Mouse (Mus musculus): ENCODE results near the gene Pkp4. TPM values are rescaled to one million over a fixed set of nuclear protein-coding genes. Genes with fewer than 3 reads are reported as not detected.

Pkp4 gene
- polyA plus RNA-seq, 1 experiment from 2014 or later: 17.4 TPM

DNA sequence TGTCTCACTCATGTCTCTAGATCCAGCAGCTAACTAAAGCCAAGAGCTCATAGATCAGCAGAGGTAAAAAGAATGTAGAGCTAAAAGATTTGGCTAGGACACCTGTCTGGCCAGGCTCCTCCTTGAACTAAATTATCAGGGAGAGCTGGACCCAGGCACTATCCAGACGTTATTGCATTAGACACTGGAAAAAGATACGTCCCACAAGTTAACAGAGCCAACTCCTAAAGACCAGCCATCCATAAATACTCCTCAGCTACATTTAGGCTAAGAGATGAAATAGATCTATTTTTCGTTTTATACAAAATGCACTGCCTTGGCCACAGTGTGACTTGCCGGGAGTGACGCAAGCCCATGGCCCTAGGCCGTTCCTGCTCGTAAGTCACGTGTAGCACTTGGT, 146.7 kb downstream of the Pkp4 start:
- no peaks in the 10 kb centered on the region for H3K9me3 ChIP-seq (replicated peaks; ENCODE audit: control insufficient read depth, low read length)
- no peak overlapping the region for H3K4me2 ChIP-seq (ENCODE audit: low read depth, low read length)
- ATAC-seq (replicated peaks; ENCODE audit: insufficient number of reproducible peaks, low FRiP score, low TSS enrichment, low read depth) (no peak), DNase-seq (ENCODE audit: low spot score) (no peak)
- no peak overlapping the region for H3K9ac ChIP-seq (replicated peaks; ENCODE audit: low read length)
- 94% methylated on average over 8 of the region's 8 CpGs for WGBS
- peaks cover 2% of the 10 kb centered on the region for H3K36me3 ChIP-seq (replicated peaks; ENCODE audit: control insufficient read depth, insufficient read depth, low read depth, low read length)
- H3K27me3 ChIP-seq (ENCODE audit: control insufficient read depth, insufficient read depth, low read length): no peaks in the 10 kb centered on the region
- no peak overlapping the region for H3K27ac ChIP-seq (replicated peaks; ENCODE audit: low read depth, low read length)
- H3K4me1 ChIP-seq (ENCODE audit: control insufficient read depth, insufficient read depth, low read length): no peaks in the 10 kb centered on the region
- no peak overlapping the region for H3K4me3 ChIP-seq (ENCODE audit: low read depth, low read length)

GRCm38 (mm10) chr2:59308055-59308454, 147.4 kb downstream of the Pkp4 start:
- no peak overlapping the region for H3K9ac ChIP-seq (replicated peaks; ENCODE audit: low read length)
- no peaks in the 10 kb centered on the region for H3K27me3 ChIP-seq (ENCODE audit: control insufficient read depth, insufficient read depth, low read length)
- H3K4me1 ChIP-seq (ENCODE audit: control insufficient read depth, insufficient read depth, low read length): no peaks in the 10 kb centered on the region
- H3K9me3 ChIP-seq (replicated peaks; ENCODE audit: control insufficient read depth, low read length): no peaks in the 10 kb centered on the region
- 92% methylated on average over 19 of the region's 19 CpGs for WGBS
- H3K4me2 ChIP-seq (ENCODE audit: low read depth, low read length): no peak overlapping the region
- ATAC-seq (replicated peaks; ENCODE audit: insufficient number of reproducible peaks, low FRiP score, low TSS enrichment, low read depth) (0 out of 2 replicates have a peak, but pooled peaks have one; percentile 62), DNase-seq (ENCODE audit: low spot score) (no peak)
- H3K4me3 ChIP-seq (ENCODE audit: low read depth, low read length): no peak overlapping the region
- H3K27ac ChIP-seq (replicated peaks; ENCODE audit: low read depth, low read length): no peak overlapping the region
- H3K36me3 ChIP-seq (replicated peaks; ENCODE audit: control insufficient read depth, insufficient read depth, low read depth, low read length): peaks cover 2% of the 10 kb centered on the region

GRCm38 (mm10) chr2:59313293-59313692, 152.6 kb downstream of the Pkp4 start:
- H3K4me2 ChIP-seq (ENCODE audit: low read depth, low read length): no peak overlapping the region
- H3K4me1 ChIP-seq (ENCODE audit: control insufficient read depth, insufficient read depth, low read length): no peaks in the 10 kb centered on the region
- H3K9me3 ChIP-seq (replicated peaks; ENCODE audit: control insufficient read depth, low read length): no peaks in the 10 kb centered on the region
- H3K9ac ChIP-seq (replicated peaks; ENCODE audit: low read length): no peak overlapping the region
- H3K4me3 ChIP-seq (ENCODE audit: low read depth, low read length): no peak overlapping the region
- WGBS: 66% methylated on average over 6 of the region's 6 CpGs
- H3K36me3 ChIP-seq (replicated peaks; ENCODE audit: control insufficient read depth, insufficient read depth, low read depth, low read length): peaks cover 4% of the 10 kb centered on the region
- H3K27me3 ChIP-seq (ENCODE audit: control insufficient read depth, insufficient read depth, low read length): no peaks in the 10 kb centered on the region
- ATAC-seq (replicated peaks; ENCODE audit: insufficient number of reproducible peaks, low FRiP score, low TSS enrichment, low read depth) (no peak), DNase-seq (ENCODE audit: low spot score) (peak; percentile 9)
- H3K27ac ChIP-seq (replicated peaks; ENCODE audit: low read depth, low read length): no peak overlapping the region

- no peak for DNase-seq (ENCODE audit: low spot score)
- Histone ChIP-seq H3K4me3 (ENCODE audit: low read depth, low read length) (no peak overlapping the region), H3K9me3 (replicated peaks; ENCODE audit: control insufficient read depth, low read length) (peaks cover 5% of the 10 kb centered on the region), H3K4me1 (ENCODE audit: control insufficient read depth, insufficient read depth, low read length) (no peaks in the 10 kb centered on the region), H3K9ac (replicated peaks; ENCODE audit: low read length) (no peak overlapping the region), H3K27me3 (ENCODE audit: control insufficient read depth, insufficient read depth, low read length) (no peaks in the 10 kb centered on the region), H3K4me2 (ENCODE audit: low read depth, low read length) (no peak overlapping the region), H3K27ac (replicated peaks; ENCODE audit: low read depth, low read length) (no peak overlapping the region), H3K36me3 (replicated peaks; ENCODE audit: control insufficient read depth, insufficient read depth, low read depth, low read length) (peaks cover 12% of the 10 kb centered on the region)
- WGBS: 96% methylated on average over 1 of the region's 1 CpGs
- no peak for ATAC-seq (replicated peaks; ENCODE audit: insufficient number of reproducible peaks, low FRiP score, low TSS enrichment, low read depth)
Observed at GRCm38 (mm10) chr2:59318631-59319030, 158.0 kb downstream of the Pkp4 start.

- no peaks in the 10 kb centered on the region for H3K36me3 ChIP-seq (replicated peaks; ENCODE audit: control insufficient read depth, insufficient read depth, low read depth, low read length)
- no peaks in the 10 kb centered on the region for H3K4me1 ChIP-seq (ENCODE audit: control insufficient read depth, insufficient read depth, low read length)
- no peak overlapping the region for H3K27ac ChIP-seq (replicated peaks; ENCODE audit: low read depth, low read length)
- H3K9ac ChIP-seq (replicated peaks; ENCODE audit: low read length): no peak overlapping the region
- WGBS: 90% methylated on average over 5 of the region's 5 CpGs
- H3K9me3 ChIP-seq (replicated peaks; ENCODE audit: control insufficient read depth, low read length): no peaks in the 10 kb centered on the region
- DNase-seq (ENCODE audit: low spot score): no peak
- ATAC-seq (replicated peaks; ENCODE audit: insufficient number of reproducible peaks, low FRiP score, low TSS enrichment, low read depth): no peak
- no peaks in the 10 kb centered on the region for H3K27me3 ChIP-seq (ENCODE audit: control insufficient read depth, insufficient read depth, low read length)
- no peak overlapping the region for H3K4me3 ChIP-seq (ENCODE audit: low read depth, low read length)
- no peak overlapping the region for H3K4me2 ChIP-seq (ENCODE audit: low read depth, low read length)
Observed at GRCm38 (mm10) chr2:59327946-59328345, 167.3 kb downstream of the Pkp4 start.

DNA sequence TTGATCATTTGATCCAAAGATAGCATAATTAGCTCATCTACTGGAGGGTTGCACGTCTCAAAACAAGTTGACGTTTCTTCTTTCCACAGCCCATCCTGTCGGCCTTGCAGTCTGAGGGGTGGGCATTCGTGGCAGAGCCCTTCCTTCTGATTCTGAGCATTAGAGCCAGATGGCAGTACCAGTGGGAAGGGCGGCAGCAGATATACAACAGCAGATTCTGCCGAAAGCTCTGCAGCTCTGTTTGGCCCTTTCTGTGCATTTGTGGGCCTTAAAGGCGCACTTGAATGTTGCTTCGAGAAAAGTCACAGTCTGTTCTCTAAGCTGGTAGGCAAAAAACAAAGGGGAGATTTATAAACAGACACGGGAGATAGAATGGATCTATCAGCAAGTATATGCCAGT, 170.4 kb downstream of the Pkp4 start:
- no peaks in the 10 kb centered on the region for H3K4me1 ChIP-seq (ENCODE audit: control insufficient read depth, insufficient read depth, low read length)
- H3K4me2 ChIP-seq (ENCODE audit: low read depth, low read length): no peak overlapping the region
- H3K9me3 ChIP-seq (replicated peaks; ENCODE audit: control insufficient read depth, low read length): no peaks in the 10 kb centered on the region
- H3K27me3 ChIP-seq (ENCODE audit: control insufficient read depth, insufficient read depth, low read length): no peaks in the 10 kb centered on the region
- ATAC-seq (replicated peaks; ENCODE audit: insufficient number of reproducible peaks, low FRiP score, low TSS enrichment, low read depth) (no peak), DNase-seq (ENCODE audit: low spot score) (no peak)
- H3K4me3 ChIP-seq (ENCODE audit: low read depth, low read length): no peak overlapping the region
- no peaks in the 10 kb centered on the region for H3K36me3 ChIP-seq (replicated peaks; ENCODE audit: control insufficient read depth, insufficient read depth, low read depth, low read length)
- no peak overlapping the region for H3K27ac ChIP-seq (replicated peaks; ENCODE audit: low read depth, low read length)
- 91% methylated on average over 9 of the region's 9 CpGs for WGBS
- no peak overlapping the region for H3K9ac ChIP-seq (replicated peaks; ENCODE audit: low read length)

- Histone ChIP-seq H3K27ac (replicated peaks; ENCODE audit: low read depth, low read length) (no peak overlapping the region), H3K4me1 (ENCODE audit: control insufficient read depth, insufficient read depth, low read length) (no peaks in the 10 kb centered on the region), H3K4me2 (ENCODE audit: low read depth, low read length) (no peak overlapping the region), H3K9me3 (replicated peaks; ENCODE audit: control insufficient read depth, low read length) (no peaks in the 10 kb centered on the region), H3K4me3 (ENCODE audit: low read depth, low read length) (no peak overlapping the region), H3K36me3 (replicated peaks; ENCODE audit: control insufficient read depth, insufficient read depth, low read depth, low read length) (no peaks in the 10 kb centered on the region), H3K9ac (replicated peaks; ENCODE audit: low read length) (no peak overlapping the region), H3K27me3 (ENCODE audit: control insufficient read depth, insufficient read depth, low read length) (no peaks in the 10 kb centered on the region)
- ATAC-seq (replicated peaks; ENCODE audit: insufficient number of reproducible peaks, low FRiP score, low TSS enrichment, low read depth): no peak
- DNase-seq (ENCODE audit: low spot score): no peak
- 93% methylated on average over 4 of the region's 4 CpGs for WGBS
Observed at GRCm38 (mm10) chr2:59332523-59332922, 171.9 kb downstream of the Pkp4 start.

DNA sequence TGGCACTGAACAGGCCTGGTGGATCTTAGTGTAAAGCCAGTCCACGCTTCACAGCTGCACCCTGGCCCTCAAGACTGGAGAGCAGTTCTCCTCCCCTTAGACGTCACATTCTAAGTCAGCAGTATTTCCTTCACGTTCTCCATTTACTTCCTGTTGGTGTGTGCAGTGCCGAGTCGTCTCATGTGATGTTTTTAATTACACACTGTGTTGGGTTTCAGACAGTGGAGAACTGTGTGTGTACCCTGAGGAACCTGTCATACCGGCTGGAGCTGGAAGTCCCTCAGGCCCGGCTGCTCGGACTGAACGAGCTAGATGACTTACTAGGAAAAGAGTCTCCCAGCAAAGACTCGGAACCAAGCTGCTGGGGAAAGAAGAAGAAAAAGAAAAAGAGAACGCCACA, 177.9 kb downstream of the Pkp4 start:
- Histone ChIP-seq H3K4me3 (ENCODE audit: low read depth, low read length) (no peak overlapping the region), H3K27me3 (ENCODE audit: control insufficient read depth, insufficient read depth, low read length) (no peaks in the 10 kb centered on the region), H3K9me3 (replicated peaks; ENCODE audit: control insufficient read depth, low read length) (no peaks in the 10 kb centered on the region), H3K9ac (replicated peaks; ENCODE audit: low read length) (no peak overlapping the region), H3K27ac (replicated peaks; ENCODE audit: low read depth, low read length) (no peak overlapping the region), H3K36me3 (replicated peaks; ENCODE audit: control insufficient read depth, insufficient read depth, low read depth, low read length) (no peaks in the 10 kb centered on the region; the same call in 1 of the 2 replicates), H3K4me1 (ENCODE audit: control insufficient read depth, insufficient read depth, low read length) (no peaks in the 10 kb centered on the region), H3K4me2 (ENCODE audit: low read depth, low read length) (no peak overlapping the region)
- 48% methylated on average over 11 of the region's 11 CpGs for WGBS
- ATAC-seq (replicated peaks; ENCODE audit: insufficient number of reproducible peaks, low FRiP score, low TSS enrichment, low read depth) (peak; percentile 73; the same call in 1 of the 2 replicates), DNase-seq (ENCODE audit: low spot score) (peak; percentile 34)

Data from embryonic facial prominence, embryonic 11.5 days (tissue).